Mouse (Mus musculus): ENCODE data around the gene Rmnd5a. TPM values are rescaled to one million over a fixed set of nuclear protein-coding genes. Genes with fewer than 3 reads are reported as not detected.

Gene Rmnd5a
- polyA plus RNA-seq, 1 experiment from 2014 or later, result 9.4 TPM

Other genes with a start within 250 kb of the Rmnd5a start
- 59.9 and 63.9 TPM in 2 replicates for gene Fabp1, start 240.8 kb downstream of the Rmnd5a start, polyA plus RNA-seq (2014; fragmentation: Nextera tagmentation; extraction: Ambion mirVana)
- 35.5 and 40.3 TPM in 2 replicates for gene Krcc1, start 169.0 kb downstream of the Rmnd5a start, polyA plus RNA-seq (2014; fragmentation: Nextera tagmentation; extraction: Ambion mirVana)
- gene Smyd1, start 118.4 kb downstream of the Rmnd5a start, polyA plus RNA-seq (2014; fragmentation: Nextera tagmentation; extraction: Ambion mirVana), result 1.4 and 1.6 TPM in 2 replicates
- gene Cd8b1, start 117.8 kb downstream of the Rmnd5a start, polyA plus RNA-seq (2014; fragmentation: Nextera tagmentation; extraction: Ambion mirVana), result not detected in 2 replicates
- gene Cd8a, start 67.2 kb downstream of the Rmnd5a start, polyA plus RNA-seq (2014; fragmentation: Nextera tagmentation; extraction: Ambion mirVana), result not detected in 2 replicates
- gene Rnf103, start 53.3 kb upstream of the Rmnd5a start, polyA plus RNA-seq (2014; fragmentation: Nextera tagmentation; extraction: Ambion mirVana), result 13.6 and 13.7 TPM in 2 replicates
- gene Chmp3, start 103.2 kb upstream of the Rmnd5a start, polyA plus RNA-seq (2014; fragmentation: Nextera tagmentation; extraction: Ambion mirVana), result 48.2 and 54.3 TPM in 2 replicates
- 28.9 and 31.6 TPM in 2 replicates for gene Kdm3a, start 192.4 kb upstream of the Rmnd5a start, polyA plus RNA-seq (2014; fragmentation: Nextera tagmentation; extraction: Ambion mirVana)

Data from liver, embryonic 11.5 days (tissue).